Mouse (Mus musculus): ENCODE data around the gene Card11.

- no peak for TF ChIP-seq CTCF (IDR thresholded peaks at IDR 0.05; ENCODE audit: extremely low read depth, insufficient read depth, low read length)
- no peak for TF ChIP-seq POLR2A (IDR thresholded peaks at IDR 0.05; ENCODE audit: extremely low read depth, insufficient read depth, low read length)
Observed at GRCm38 (mm10) chr5:141042406-141042805, 42.0 kb upstream of the Card11 start.
